Mouse (Mus musculus) heart, embryonic 13.5 days (tissue): ENCODE data around the gene Dtymk. TPM values are rescaled to one million over a fixed set of nuclear protein-coding genes. Genes with fewer than 3 reads are reported as not detected.

Source experiments
- ATAC-seq: fragments of 200-750 bp; cut with Nextera tagmentation; 2 replicates; pipeline ENCODE4 v1.8.0; 2017; ENCODE audit warnings: moderate TSS enrichment; ENCODE audit not compliant: insufficient number of reproducible peaks, low FRiP score, low TSS enrichment; ENCODE audit errors: extremely low read depth
- H3K27ac ChIP-seq: fragments of 300-500 bp; sonication (generic); replicated peaks from 2 replicates; pipeline ENCODE4 v1.5.1; 2015; ENCODE audit warnings: moderate library complexity, mild to moderate bottlenecking, inconsistent platforms
- H3K27me3 ChIP-seq: fragments of 300-500 bp; sonication (generic); replicated peaks from 2 replicates; pipeline ENCODE4 v1.6.1; 2015; ENCODE audit warnings: mild to moderate bottlenecking, inconsistent platforms
- H3K36me3 ChIP-seq: fragments of 300-500 bp; sonication (generic); 2 replicates; pipeline ENCODE4 v1.6.1; 2015; ENCODE audit warnings: mild to moderate bottlenecking, inconsistent platforms
- H3K4me1 ChIP-seq: fragments of 300-500 bp; sonication (generic); 2 replicates; pipeline ENCODE4 v1.6.1; 2015; ENCODE audit warnings: inconsistent platforms
- H3K4me2 ChIP-seq: fragments of 300-500 bp; sonication (generic); 2 replicates; pipeline ENCODE4 v1.6.1; 2015; ENCODE audit warnings: inconsistent platforms, mild to moderate bottlenecking, moderate library complexity
- H3K4me3 ChIP-seq: fragments of 300-500 bp; sonication (generic); 2 replicates; pipeline ENCODE4 v1.5.1; 2015; ENCODE audit warnings: moderate library complexity, mild to moderate bottlenecking, inconsistent platforms
- H3K9ac ChIP-seq: fragments of 300-500 bp; sonication (generic); 2 replicates; pipeline ENCODE4 v1.6.1; 2015; ENCODE audit warnings: inconsistent platforms, mild to moderate bottlenecking, moderate library complexity
- H3K9me3 ChIP-seq: fragments of 300-500 bp; sonication (generic); 2 replicates; pipeline ENCODE4 v1.6.1; 2016; ENCODE audit warnings: inconsistent platforms
- WGBS: fragments of 180-500 bp; shearing (Covaris S2); methylation state at CpG from one replicate; pipeline ENCODE4 v1.1.7; 2015; ENCODE audit warnings: mixed read lengths; 5-methylcytosine and 5-hydroxymethylcytosine counted together
- polyA plus RNA-seq: library from polyadenylated mRNA; unstranded; fragments of >200 nt; fragmentation: Nextera tagmentation; extraction: Ambion mirVana; gene quantifications from 2 replicates; pipeline ENCODE4 v1.2.1, GENCODE M21; 2015

Dtymk gene
- polyA plus RNA-seq, 1 experiment from 2014 or later: 154 TPM

DNA sequence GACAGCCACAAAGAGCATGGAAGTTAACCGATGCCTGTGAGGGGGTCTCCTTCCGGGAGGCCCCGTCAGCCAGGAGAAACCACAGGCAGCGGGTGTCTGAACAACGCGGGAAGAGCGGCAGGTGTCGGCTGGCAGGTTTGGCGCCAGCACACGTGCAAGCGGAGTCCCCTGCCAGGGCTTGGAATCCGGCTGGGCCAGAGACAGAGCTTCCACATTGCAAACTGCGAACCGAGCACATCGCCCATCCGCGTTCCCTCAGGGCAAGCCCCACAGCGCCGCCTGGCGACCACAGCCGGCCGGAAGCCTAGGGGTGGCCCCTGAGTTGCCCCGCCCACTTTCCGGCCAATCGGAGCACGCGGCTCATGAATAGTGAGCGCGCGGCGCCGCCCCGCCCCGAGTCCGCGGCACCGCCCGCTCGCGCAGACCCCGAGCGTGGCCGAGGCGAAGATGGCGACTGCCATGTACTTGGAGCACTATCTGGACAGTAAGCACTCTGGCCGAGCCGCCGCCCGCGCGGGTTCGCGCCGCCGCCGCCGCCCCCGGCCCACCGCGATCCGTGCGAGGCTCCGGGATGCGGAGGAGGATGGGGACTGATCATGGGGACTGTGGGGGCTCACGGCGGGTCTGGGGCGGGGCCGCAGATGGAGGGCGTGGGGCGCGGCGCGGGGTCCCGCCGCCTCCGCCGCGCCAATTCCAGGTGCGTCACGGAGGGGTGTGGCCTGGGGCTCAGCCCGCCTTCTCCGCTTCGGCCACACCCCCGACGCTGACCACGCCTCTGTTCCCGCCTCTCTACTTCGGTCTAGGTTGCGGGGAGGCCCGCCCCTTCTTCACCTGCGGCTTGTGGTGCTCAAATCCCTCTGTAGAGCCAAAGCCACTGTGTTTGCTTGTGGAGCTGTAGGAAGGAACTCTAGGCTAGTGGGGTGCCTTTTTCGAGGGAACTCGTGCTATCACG, 2.1 kb upstream of the Dtymk start, which contains the start of gene Ing5:
Gene Ing5 (plus strand): TSS at position 410 of the 952 bp plus-strand sequence.
- Histone ChIP-seq H3K27me3 (no peaks in the 10 kb centered on the region), H3K9me3 (no peaks in the 10 kb centered on the region), H3K4me2 (peak within 1 kb of the TSS; percentile 92), H3K36me3 (peaks cover 47% of the 10 kb centered on the region), H3K27ac (peak within 1 kb of the TSS; percentile 98), H3K9ac (peak within 1 kb of the TSS; percentile 94), H3K4me3 (peak within 1 kb of the TSS; percentile 73), H3K4me1 (peaks cover 37% of the 10 kb centered on the region)
- peak; percentile 91 for ATAC-seq
- WGBS: under 1% methylated on average over 93 of the region's 94 CpGs

GRCm38 (mm10) chr1:93802771-93803170, 1.0 kb upstream of the Dtymk start:
- Histone ChIP-seq H3K9me3 (no peaks in the 10 kb centered on the region), H3K27ac (peak overlapping the region; percentile 98), H3K4me1 (peaks cover 37% of the 10 kb centered on the region), H3K4me2 (peak overlapping the region; percentile 92), H3K27me3 (no peaks in the 10 kb centered on the region), H3K4me3 (peak overlapping the region; percentile 73), H3K36me3 (peaks cover 47% of the 10 kb centered on the region), H3K9ac (peak overlapping the region; percentile 85)
- ATAC-seq: no peak
- WGBS: 78% methylated on average over 5 of the region's 5 CpGs

- Histone ChIP-seq H3K27me3 (no peaks in the 10 kb centered on the region), H3K9me3 (no peaks in the 10 kb centered on the region), H3K4me1 (peaks cover 40% of the 10 kb centered on the region), H3K4me3 (peak overlapping the region; percentile 73), H3K4me2 (peak overlapping the region; percentile 92), H3K9ac (peak overlapping the region; percentile 86), H3K27ac (peak overlapping the region; percentile 90), H3K36me3 (peaks cover 47% of the 10 kb centered on the region)
- ATAC-seq: no peak
- 70% methylated on average over 21 of the region's 21 CpGs for WGBS
Observed at GRCm38 (mm10) chr1:93800670-93801503, 847 bp downstream of the Dtymk start.

- ATAC-seq: no peak
- H3K4me1 ChIP-seq: peaks cover 12% of the 10 kb centered on the region
- H3K4me2 ChIP-seq: peak overlapping the region; percentile 22; the same call in 1 of the 2 replicates
- H3K27me3 ChIP-seq: no peaks in the 10 kb centered on the region
- no peak overlapping the region for H3K27ac ChIP-seq
- peak overlapping the region; percentile 17; the same call in 1 of the 2 replicates for H3K9ac ChIP-seq
- no peaks in the 10 kb centered on the region; the same call in 1 of the 2 replicates for H3K9me3 ChIP-seq
- peaks cover 96% of the 10 kb centered on the region for H3K36me3 ChIP-seq
- H3K4me3 ChIP-seq: no peak overlapping the region
- WGBS: 56% methylated on average over 8 of the region's 8 CpGs
Observed at GRCm38 (mm10) chr1:93795886-93796285, 5.8 kb downstream of the Dtymk start.

GRCm38 (mm10) chr1:93794526-93794925, 7.2 kb downstream of the Dtymk start:
- no peak overlapping the region for H3K9ac ChIP-seq
- WGBS: 92% methylated on average over 8 of the region's 8 CpGs
- H3K4me1 ChIP-seq: peaks cover 9% of the 10 kb centered on the region
- no peak for ATAC-seq
- no peak overlapping the region for H3K4me3 ChIP-seq
- no peak overlapping the region for H3K27ac ChIP-seq
- no peak overlapping the region for H3K4me2 ChIP-seq
- H3K27me3 ChIP-seq: no peaks in the 10 kb centered on the region
- peaks cover 98% of the 10 kb centered on the region for H3K36me3 ChIP-seq
- no peaks in the 10 kb centered on the region; the same call in 1 of the 2 replicates for H3K9me3 ChIP-seq

- no peaks in the 10 kb centered on the region for H3K4me1 ChIP-seq
Observed at GRCm38 (mm10) chr1:93786912-93787311, 14.8 kb downstream of the Dtymk start.

GRCm38 (mm10) chr1:93776686-93777085, 25.0 kb downstream of the Dtymk start:
- no peak for ATAC-seq
- Histone ChIP-seq H3K27ac (no peak overlapping the region), H3K4me2 (no peak overlapping the region), H3K36me3 (peaks cover 88% of the 10 kb centered on the region), H3K4me1 (no peaks in the 10 kb centered on the region), H3K9me3 (no peaks in the 10 kb centered on the region), H3K4me3 (no peak overlapping the region), H3K27me3 (no peaks in the 10 kb centered on the region), H3K9ac (no peak overlapping the region)
- 94% methylated on average over 5 of the region's 5 CpGs for WGBS

More at GRCm38 (mm10) chr1:93786912-93787311, 14.8 kb downstream of the Dtymk start:
- no peak for ATAC-seq
- no peak overlapping the region for H3K4me2 ChIP-seq
- no peak overlapping the region for H3K4me3 ChIP-seq
- H3K36me3 ChIP-seq: peaks cover 100% of the 10 kb centered on the region
- WGBS: 63% methylated on average over 2 of the region's 2 CpGs
- no peak overlapping the region for H3K27ac ChIP-seq
- H3K27me3 ChIP-seq: no peaks in the 10 kb centered on the region
- no peak overlapping the region for H3K9ac ChIP-seq
- no peaks in the 10 kb centered on the region; the same call in 1 of the 2 replicates for H3K9me3 ChIP-seq

- Histone ChIP-seq H3K9me3 (no peaks in the 10 kb centered on the region), H3K4me2 (no peak overlapping the region), H3K27me3 (no peaks in the 10 kb centered on the region), H3K9ac (no peak overlapping the region), H3K27ac (no peak overlapping the region), H3K4me3 (no peak overlapping the region), H3K36me3 (peaks cover 52% of the 10 kb centered on the region), H3K4me1 (no peaks in the 10 kb centered on the region)
- WGBS: 86% methylated on average over 3 of the region's 3 CpGs
- ATAC-seq: no peak
Observed at GRCm38 (mm10) chr1:93769901-93770300, 31.8 kb downstream of the Dtymk start.

DNA sequence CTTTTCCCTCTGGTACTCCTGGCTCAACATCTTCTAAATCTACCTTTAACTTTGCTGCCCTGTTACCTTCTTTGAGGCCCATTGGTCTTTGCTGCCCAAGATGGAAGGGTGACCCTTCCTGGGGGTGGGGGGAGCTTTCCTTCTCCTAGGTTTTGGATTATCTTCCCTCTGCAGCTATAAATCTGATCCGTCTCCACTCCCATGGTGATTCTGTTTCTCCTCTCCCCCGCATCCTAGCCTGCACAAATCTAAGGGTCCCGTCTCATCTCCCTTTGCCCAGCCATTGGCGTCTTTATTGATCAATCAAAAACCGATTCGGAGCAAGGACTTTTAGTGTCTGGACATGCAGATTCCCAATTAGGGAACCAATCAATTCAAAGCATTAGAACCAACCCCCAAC, 34.1 kb downstream of the Dtymk start:
- no peak overlapping the region for H3K27ac ChIP-seq
- H3K9me3 ChIP-seq: no peaks in the 10 kb centered on the region
- ATAC-seq: no peak
- WGBS: 92% methylated on average over 6 of the region's 6 CpGs
- H3K4me1 ChIP-seq: no peaks in the 10 kb centered on the region
- H3K27me3 ChIP-seq: no peaks in the 10 kb centered on the region
- H3K4me3 ChIP-seq: no peak overlapping the region
- H3K4me2 ChIP-seq: no peak overlapping the region
- no peak overlapping the region for H3K9ac ChIP-seq
- H3K36me3 ChIP-seq: peaks cover 36% of the 10 kb centered on the region

- H3K9me3 ChIP-seq: no peaks in the 10 kb centered on the region
- H3K9ac ChIP-seq: no peak overlapping the region
- H3K36me3 ChIP-seq: peaks cover 30% of the 10 kb centered on the region
- no peaks in the 10 kb centered on the region for H3K27me3 ChIP-seq
- H3K27ac ChIP-seq: no peak overlapping the region
- H3K4me1 ChIP-seq: no peaks in the 10 kb centered on the region
- H3K4me2 ChIP-seq: no peak overlapping the region
- 88% methylated on average over 9 of the region's 9 CpGs for WGBS
- no peak overlapping the region for H3K4me3 ChIP-seq
- no peak for ATAC-seq
Observed at GRCm38 (mm10) chr1:93764871-93765591, 36.7 kb downstream of the Dtymk start.
